Mouse (Mus musculus): ENCODE results near the gene Tjp1. TPM values are rescaled to one million over a fixed set of nuclear protein-coding genes. Genes with fewer than 3 reads are reported as not detected.

The Tjp1 gene
- polyA plus RNA-seq, 1 experiment from 2014 or later, result 33.9 TPM

DNA sequence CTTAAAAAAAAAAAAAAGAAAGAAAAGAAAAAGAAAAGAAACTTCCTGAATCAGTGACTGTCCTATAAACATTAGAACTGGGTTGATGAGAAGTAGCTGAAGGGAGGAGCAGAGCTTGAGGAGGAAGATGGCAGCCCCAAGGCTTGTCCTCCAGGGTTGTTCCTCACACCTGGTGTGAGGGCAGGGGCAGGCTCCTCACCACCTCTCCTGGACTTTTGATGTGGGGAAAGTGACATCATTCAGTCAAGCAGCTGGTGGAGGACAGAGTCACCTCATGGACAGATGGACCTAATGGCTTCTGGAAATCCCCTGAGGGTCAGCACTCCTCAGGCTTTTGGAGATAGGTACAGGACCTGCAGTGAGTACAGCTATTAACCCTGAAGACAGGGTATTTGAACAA, 126.0 kb downstream of the Tjp1 start:
- no peak for ATAC-seq (ENCODE audit: low FRiP score, low read depth)
- H3K27me3 ChIP-seq, result no peaks in the 10 kb centered on the region
- no peak overlapping the region for H3K9ac ChIP-seq (replicated peaks)
- H3K36me3 ChIP-seq, result no peaks in the 10 kb centered on the region
- H3K27ac ChIP-seq (replicated peaks), result no peak overlapping the region
- no peaks in the 10 kb centered on the region for H3K9me3 ChIP-seq
- H3K4me1 ChIP-seq, result no peaks in the 10 kb centered on the region
- H3K4me2 ChIP-seq (replicated peaks), result no peak overlapping the region
- H3K4me3 ChIP-seq, result no peak overlapping the region

DNA sequence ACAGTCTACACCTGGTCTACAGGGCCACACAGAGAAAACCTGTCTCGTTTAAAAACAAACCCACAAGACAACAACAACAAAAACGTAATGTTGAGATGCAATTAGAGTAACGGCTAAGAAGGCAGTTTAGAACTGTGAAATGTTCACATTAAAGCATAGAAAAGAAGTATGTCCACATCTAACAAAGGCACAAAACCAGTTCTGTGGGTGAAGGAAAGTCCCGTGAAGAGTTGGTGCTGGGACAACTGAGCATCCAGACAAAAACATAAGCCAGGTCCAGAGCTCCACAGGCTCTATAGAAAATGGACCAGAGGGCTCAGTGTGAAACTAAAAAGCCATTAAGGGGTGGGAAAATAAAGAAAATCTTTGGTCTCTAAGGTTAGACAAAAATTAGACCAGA, 131.7 kb downstream of the Tjp1 start:
- H3K9ac ChIP-seq (replicated peaks), result no peak overlapping the region
- no peak overlapping the region for H3K27ac ChIP-seq (replicated peaks)
- no peak overlapping the region for H3K4me3 ChIP-seq
- no peak for ATAC-seq (ENCODE audit: low FRiP score, low read depth)
- peaks cover 15% of the 10 kb centered on the region for H3K4me1 ChIP-seq
- 86% methylated on average over 4 of the region's 4 CpGs for WGBS
- H3K36me3 ChIP-seq, result no peaks in the 10 kb centered on the region
- no peaks in the 10 kb centered on the region for H3K9me3 ChIP-seq
- H3K27me3 ChIP-seq, result no peaks in the 10 kb centered on the region
- H3K4me2 ChIP-seq (replicated peaks), result no peak overlapping the region

DNA sequence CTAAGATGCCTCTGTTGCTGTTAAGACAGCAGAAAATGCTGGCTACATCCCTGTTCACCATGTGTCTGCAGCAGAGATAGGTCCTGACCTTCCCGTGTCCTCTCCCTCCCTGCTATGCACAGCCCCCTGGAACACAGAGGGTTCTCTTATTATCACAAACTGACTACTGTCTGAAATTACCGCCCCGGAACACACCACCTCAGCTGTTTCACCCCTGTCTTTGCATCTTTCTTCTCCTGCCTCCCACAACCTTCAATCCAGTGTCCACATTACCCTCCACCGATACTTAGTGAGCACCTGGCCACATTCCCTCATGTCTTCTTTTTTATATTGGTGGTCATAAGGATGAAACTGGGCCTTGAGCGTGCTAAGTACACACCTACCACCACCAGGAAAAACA, 132.4 kb downstream of the Tjp1 start:
- peaks cover 15% of the 10 kb centered on the region for H3K4me1 ChIP-seq
- no peaks in the 10 kb centered on the region for H3K27me3 ChIP-seq
- no peak overlapping the region for H3K4me3 ChIP-seq
- H3K9me3 ChIP-seq, result no peaks in the 10 kb centered on the region
- H3K9ac ChIP-seq (replicated peaks), result no peak overlapping the region
- 66% methylated on average over 5 of the region's 5 CpGs for WGBS
- no peak for ATAC-seq (ENCODE audit: low FRiP score, low read depth)
- no peaks in the 10 kb centered on the region for H3K36me3 ChIP-seq
- no peak overlapping the region for H3K4me2 ChIP-seq (replicated peaks)
- no peak overlapping the region for H3K27ac ChIP-seq (replicated peaks)

DNA sequence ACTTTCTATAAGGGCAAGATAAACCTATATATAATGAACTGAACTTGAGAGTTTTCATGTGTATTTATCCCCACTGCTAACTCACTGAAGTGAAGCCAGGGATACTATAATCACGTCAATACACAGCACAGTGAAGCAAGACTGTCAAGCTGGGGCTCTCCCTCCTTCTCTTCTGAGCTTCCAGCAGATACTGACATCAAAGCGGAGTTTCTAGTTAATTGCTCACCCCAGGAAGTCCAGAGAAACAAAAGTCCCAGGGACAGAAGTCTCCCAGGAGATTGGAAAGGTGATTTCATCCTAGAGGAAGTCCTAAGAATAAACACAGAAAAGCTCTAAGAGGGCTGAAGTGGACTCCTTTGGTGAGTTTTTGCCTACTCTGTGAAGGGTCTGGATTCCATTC, 132.9 kb downstream of the Tjp1 start:
- Histone ChIP-seq H3K27ac (replicated peaks) (no peak overlapping the region), H3K36me3 (no peaks in the 10 kb centered on the region), H3K4me3 (no peak overlapping the region), H3K4me2 (replicated peaks) (no peak overlapping the region), H3K9me3 (no peaks in the 10 kb centered on the region), H3K27me3 (no peaks in the 10 kb centered on the region), H3K4me1 (peaks cover 15% of the 10 kb centered on the region), H3K9ac (replicated peaks) (no peak overlapping the region)
- 18% methylated on average over 2 of the region's 2 CpGs for WGBS
- ATAC-seq (ENCODE audit: low FRiP score, low read depth), result no peak

DNA sequence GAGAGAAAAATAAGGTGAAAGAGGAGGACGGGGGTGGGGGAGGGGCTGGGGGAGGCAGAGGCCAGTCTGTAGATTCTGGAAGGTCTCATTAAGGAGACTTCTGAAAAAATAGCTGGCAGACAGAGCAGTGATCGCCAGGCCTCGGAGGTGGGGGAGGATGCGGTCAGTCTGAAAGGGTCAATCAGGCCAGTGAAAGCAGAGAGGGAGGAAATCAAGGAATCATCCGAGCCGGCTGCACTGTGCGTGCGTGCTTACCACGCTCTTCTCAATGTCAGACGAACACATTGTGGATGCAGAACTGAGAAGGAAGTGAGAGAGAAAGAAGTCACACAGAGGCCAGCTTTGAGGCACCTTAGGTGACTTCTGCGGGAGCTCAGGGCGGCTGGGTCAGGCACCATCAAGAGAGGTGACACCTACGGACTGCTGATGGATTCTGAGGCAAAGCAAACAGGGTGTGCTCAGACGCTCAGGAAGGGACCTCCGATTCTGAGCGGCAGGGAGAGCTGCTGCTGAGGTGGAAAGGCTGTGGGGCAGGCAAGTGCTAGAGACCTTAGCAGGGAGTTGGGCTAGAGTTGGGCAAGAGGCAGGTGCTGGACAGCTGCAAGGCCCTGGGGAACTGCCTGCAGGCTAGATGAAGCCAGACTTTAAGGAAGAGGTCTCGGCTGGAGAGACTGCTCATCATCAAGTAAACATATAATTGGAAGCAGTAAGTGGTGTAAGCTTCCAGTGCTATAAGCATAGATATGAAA, 133.7 kb downstream of the Tjp1 start:
- Histone ChIP-seq H3K27me3 (no peaks in the 10 kb centered on the region), H3K36me3 (no peaks in the 10 kb centered on the region), H3K4me1 (peaks cover 15% of the 10 kb centered on the region), H3K27ac (replicated peaks) (no peak overlapping the region), H3K9ac (replicated peaks) (0 out of 2 replicates have a peak overlapping the region, but pooled peaks have one; percentile 7), H3K9me3 (no peaks in the 10 kb centered on the region), H3K4me3 (no peak overlapping the region), H3K4me2 (replicated peaks) (peak overlapping the region; percentile 42)
- no peak for ATAC-seq (ENCODE audit: low FRiP score, low read depth)
- 10% methylated on average over 17 of the region's 17 CpGs for WGBS

DNA sequence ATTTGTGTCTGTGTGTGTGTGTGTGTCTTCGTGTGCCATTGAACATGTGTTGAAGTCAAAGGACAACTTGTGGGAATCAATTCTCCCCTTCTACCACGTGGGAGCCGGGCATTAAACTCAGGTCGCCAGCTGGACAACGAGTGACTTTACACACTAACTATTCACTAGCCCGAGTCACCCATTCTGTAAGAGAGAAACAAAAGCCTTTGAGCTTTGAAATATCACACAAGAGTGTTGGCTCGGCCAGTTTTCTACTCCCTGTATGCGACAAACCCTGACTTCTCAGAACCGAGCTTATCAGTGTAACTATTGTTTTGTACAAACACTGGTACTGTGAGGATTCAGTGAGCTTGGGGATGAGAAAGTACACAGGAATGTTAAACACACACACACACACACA, 134.6 kb downstream of the Tjp1 start:
- no peak overlapping the region for H3K9ac ChIP-seq (replicated peaks)
- no peak overlapping the region for H3K4me3 ChIP-seq
- peaks cover 15% of the 10 kb centered on the region for H3K4me1 ChIP-seq
- no peak overlapping the region for H3K27ac ChIP-seq (replicated peaks)
- ATAC-seq (ENCODE audit: low FRiP score, low read depth), result no peak
- no peaks in the 10 kb centered on the region for H3K27me3 ChIP-seq
- H3K36me3 ChIP-seq, result no peaks in the 10 kb centered on the region
- no peak overlapping the region for H3K4me2 ChIP-seq (replicated peaks)
- WGBS, result 49% methylated on average over 9 of the region's 9 CpGs
- H3K9me3 ChIP-seq, result no peaks in the 10 kb centered on the region

DNA sequence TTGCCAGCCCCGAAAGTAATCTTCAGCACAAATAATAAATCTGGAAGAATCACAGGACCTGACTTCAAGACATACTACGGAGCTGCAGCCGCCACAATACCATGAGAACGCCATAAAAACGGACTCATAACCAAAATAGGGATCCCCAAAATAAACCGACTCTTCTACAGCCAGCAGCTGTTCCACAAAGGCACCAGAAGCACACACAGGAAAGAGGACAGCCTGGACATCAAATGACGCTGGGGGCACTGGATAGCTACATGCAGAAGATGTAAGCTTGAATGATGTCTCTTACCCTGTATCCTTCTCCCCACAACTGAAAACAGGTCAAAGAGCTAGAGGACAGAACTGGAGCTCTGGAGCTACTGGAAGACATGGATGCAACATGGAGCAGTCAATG, 138.0 kb downstream of the Tjp1 start:
- no peak for ATAC-seq (ENCODE audit: low FRiP score, low read depth)
- 93% methylated on average over 7 of the region's 7 CpGs for WGBS
- no peaks in the 10 kb centered on the region for H3K36me3 ChIP-seq
- H3K27me3 ChIP-seq, result no peaks in the 10 kb centered on the region
- H3K4me2 ChIP-seq (replicated peaks), result no peak overlapping the region
- H3K27ac ChIP-seq (replicated peaks), result no peak overlapping the region
- H3K4me3 ChIP-seq, result no peak overlapping the region
- no peaks in the 10 kb centered on the region for H3K9me3 ChIP-seq
- peaks cover 15% of the 10 kb centered on the region for H3K4me1 ChIP-seq
- H3K9ac ChIP-seq (replicated peaks), result no peak overlapping the region

DNA sequence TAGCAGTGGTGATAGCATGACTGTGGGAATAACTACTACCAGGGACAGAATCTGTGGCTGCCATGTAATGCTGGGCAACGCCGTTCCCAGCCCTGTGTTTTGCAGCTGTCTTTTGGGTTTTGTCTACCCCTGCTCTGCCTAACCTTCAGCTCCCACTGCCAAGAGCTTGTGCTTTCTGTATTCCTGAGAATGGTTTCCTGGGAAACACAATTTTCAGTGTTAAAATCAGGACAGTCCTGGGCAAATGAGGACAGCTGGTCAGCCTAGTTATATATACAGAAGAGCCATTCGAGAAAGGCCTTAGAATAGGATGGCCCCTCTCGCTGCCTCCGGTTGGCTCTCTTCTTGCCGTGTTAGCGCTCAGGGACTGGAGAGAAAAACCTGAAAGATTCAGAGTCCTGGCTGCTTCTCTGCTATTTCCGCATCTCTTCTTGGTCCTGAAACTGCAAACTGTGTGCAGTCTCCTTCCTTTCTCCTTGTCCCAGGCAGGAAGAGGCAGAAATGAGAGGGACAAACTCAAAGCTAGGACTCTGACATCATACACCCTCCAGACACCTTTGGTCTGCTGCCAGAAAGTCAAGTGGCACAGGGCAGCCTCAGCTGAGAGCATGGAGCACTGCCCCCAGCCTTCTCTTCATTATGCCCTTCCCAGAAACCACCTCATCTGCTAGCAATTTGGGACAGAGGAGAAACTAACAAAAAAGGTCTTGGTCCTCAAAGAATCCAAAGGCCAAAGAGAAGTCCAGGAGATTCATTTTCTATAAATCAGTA, 139.2 kb downstream of the Tjp1 start:
- no peaks in the 10 kb centered on the region for H3K27me3 ChIP-seq
- no peaks in the 10 kb centered on the region for H3K9me3 ChIP-seq
- H3K4me3 ChIP-seq, result no peak overlapping the region
- no peaks in the 10 kb centered on the region for H3K36me3 ChIP-seq
- no peak overlapping the region for H3K9ac ChIP-seq (replicated peaks)
- peaks cover 6% of the 10 kb centered on the region for H3K4me1 ChIP-seq
- no peak overlapping the region for H3K4me2 ChIP-seq (replicated peaks)
- no peak for ATAC-seq (ENCODE audit: low FRiP score, low read depth)
- 80% methylated on average over 8 of the region's 8 CpGs for whole genome bisulfite sequencing
- no peak overlapping the region for H3K27ac ChIP-seq (replicated peaks)

DNA sequence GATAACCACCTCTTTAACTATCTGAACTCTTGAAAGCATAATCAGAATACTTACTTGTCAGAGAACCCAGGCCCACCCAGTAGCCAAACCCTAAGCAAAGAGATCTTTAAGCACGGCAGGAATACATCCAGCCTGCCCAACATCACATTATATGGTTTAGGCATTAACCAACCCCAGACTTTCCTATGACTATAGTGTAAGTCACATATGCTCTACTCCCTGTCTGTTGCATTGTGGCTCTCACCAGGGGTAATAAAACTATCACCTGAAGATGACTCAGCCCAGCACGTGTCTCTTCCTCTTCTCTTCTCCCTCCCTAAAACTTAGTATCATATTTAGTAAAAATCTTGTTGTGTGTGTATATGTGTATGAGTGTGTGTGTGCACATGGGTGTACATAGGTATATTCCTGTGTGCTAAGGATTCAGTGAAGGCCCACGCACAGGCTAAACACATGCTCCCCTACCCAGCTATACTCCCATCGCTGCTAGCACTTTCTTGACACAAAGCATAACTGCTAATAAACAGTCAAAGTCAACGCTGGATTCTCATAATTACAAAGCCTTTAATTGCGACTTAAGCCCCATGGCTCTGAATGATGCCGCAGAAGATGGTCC, 139.9 kb downstream of the Tjp1 start:
- Histone ChIP-seq H3K4me1 (no peaks in the 10 kb centered on the region), H3K27ac (replicated peaks) (no peak overlapping the region), H3K4me2 (replicated peaks) (no peak overlapping the region), H3K4me3 (no peak overlapping the region), H3K9ac (replicated peaks) (no peak overlapping the region), H3K27me3 (no peaks in the 10 kb centered on the region), H3K9me3 (no peaks in the 10 kb centered on the region), H3K36me3 (no peaks in the 10 kb centered on the region)
- 85% methylated on average over 7 of the region's 7 CpGs for WGBS
- ATAC-seq (ENCODE audit: low FRiP score, low read depth), result no peak

DNA sequence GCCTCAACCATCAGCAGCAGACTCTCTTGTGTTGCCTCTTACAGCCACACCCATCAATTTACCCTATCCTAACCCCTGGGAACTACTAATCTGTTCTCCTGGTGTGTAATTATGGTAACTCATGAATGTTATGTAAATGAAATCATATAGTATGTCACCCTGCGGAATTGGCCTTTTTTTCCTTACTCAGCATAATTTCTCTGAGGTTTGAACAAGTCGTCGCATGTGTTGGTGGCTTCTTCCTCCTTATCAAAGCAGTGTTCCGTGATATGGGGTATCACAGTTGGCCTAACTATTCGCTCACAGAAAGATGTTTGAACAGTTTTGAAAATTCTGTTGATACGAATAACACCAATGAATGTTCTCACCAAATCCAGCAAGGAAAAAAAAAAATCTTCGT, 142.8 kb downstream of the Tjp1 start:
- H3K4me1 ChIP-seq, result no peaks in the 10 kb centered on the region
- H3K27ac ChIP-seq (replicated peaks), result no peak overlapping the region
- no peaks in the 10 kb centered on the region for H3K36me3 ChIP-seq
- H3K9me3 ChIP-seq, result no peaks in the 10 kb centered on the region
- H3K9ac ChIP-seq (replicated peaks), result no peak overlapping the region
- H3K27me3 ChIP-seq, result no peaks in the 10 kb centered on the region
- H3K4me2 ChIP-seq (replicated peaks), result no peak overlapping the region
- H3K4me3 ChIP-seq, result no peak overlapping the region
- no peak for ATAC-seq (ENCODE audit: low FRiP score, low read depth)
- WGBS, result 91% methylated on average over 7 of the region's 7 CpGs

DNA sequence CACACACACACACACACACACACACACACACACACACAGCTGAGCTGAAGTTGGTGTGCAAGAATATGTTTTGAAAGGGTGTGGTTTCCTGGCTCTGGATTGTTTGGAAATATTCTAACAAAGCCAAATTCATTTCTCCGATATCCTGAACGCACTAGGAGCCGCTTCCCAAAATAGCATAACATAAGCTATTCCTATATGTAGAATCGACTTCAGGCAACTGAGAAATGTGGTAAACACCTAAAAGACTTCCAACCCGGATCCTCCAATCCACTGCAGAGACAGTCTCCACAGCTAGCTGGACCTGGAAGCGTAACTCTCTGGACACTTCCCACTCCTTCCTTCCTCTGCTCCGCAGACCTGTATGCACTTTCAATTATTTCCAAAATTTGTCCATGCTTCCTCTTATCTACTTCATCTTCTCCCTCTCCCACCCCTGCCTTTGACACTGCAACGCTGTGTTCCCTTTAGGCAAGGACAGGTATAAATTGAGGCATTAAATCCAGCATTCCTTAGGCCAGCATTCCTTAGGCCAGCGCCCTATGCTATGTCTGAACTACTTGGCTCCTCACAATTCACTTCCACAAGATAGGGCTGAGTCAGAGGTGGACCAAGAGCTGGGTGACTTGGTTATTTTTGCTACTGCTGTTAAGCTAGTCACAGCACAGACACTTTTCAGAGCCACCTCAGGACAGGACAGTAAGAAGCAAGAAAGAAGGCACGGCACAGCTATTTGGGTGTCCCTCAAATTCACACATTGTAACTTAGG, 144.9 kb downstream of the Tjp1 start:
- Histone ChIP-seq H3K4me2 (replicated peaks) (no peak overlapping the region), H3K9ac (replicated peaks) (no peak overlapping the region), H3K27ac (replicated peaks) (no peak overlapping the region), H3K4me3 (no peak overlapping the region), H3K36me3 (no peaks in the 10 kb centered on the region), H3K27me3 (no peaks in the 10 kb centered on the region), H3K9me3 (no peaks in the 10 kb centered on the region), H3K4me1 (no peaks in the 10 kb centered on the region)
- no peak for ATAC-seq (ENCODE audit: low FRiP score, low read depth)
- 81% methylated on average over 10 of the region's 10 CpGs for WGBS

DNA sequence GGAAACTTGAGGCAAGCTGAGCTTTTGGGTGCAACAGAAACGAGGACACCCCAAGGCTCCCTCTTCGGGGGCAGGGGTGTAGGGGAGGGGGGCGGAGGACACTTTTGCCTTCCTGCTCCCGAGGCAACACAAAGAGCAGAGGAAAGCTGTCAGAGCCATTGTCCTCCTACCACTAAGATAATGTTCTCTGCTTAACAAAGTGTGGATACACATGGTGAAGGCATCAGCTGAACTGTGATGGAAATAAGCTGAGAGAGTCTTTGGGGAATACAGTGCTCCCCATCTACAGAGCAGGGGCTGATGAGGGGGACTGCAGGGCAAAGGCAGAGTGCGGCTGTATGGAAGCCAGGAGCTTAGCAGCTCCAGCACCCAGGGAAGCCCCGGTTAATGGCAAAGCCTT, 145.7 kb downstream of the Tjp1 start:
- no peak for ATAC-seq (ENCODE audit: low FRiP score, low read depth)
- WGBS, result 29% methylated on average over 6 of the region's 6 CpGs

More for the DNA sequence above, 145.7 kb downstream of the Tjp1 start:
- Histone ChIP-seq H3K27me3 (no peaks in the 10 kb centered on the region), H3K4me2 (replicated peaks) (no peak overlapping the region), H3K4me3 (no peak overlapping the region), H3K4me1 (no peaks in the 10 kb centered on the region), H3K9ac (replicated peaks) (no peak overlapping the region), H3K36me3 (no peaks in the 10 kb centered on the region), H3K9me3 (no peaks in the 10 kb centered on the region), H3K27ac (replicated peaks) (no peak overlapping the region)

Measured in midbrain, embryonic 12.5 days (tissue).